Mouse (Mus musculus): Measurements from ENCODE around the gene Agr3. TPM values are rescaled to one million over a fixed set of nuclear protein-coding genes. Genes with fewer than 3 reads are reported as not detected.

Agr3 gene
- not detected in 2 replicates for polyA plus RNA-seq (2015; fragmentation: Nextera tagmentation; extraction: Ambion mirVana)

- WGBS, result 85% methylated on average over 9 of the region's 9 CpGs
- Histone ChIP-seq H3K36me3 (ENCODE audit: control insufficient read depth, insufficient read depth, low read length) (no peaks in the 10 kb centered on the region), H3K4me3 (ENCODE audit: low read depth, low read length) (no peak within 1 kb of the TSS), H3K27ac (ENCODE audit: low read length) (no peak within 1 kb of the TSS), H3K9me3 (replicated peaks; ENCODE audit: control insufficient read depth, low read length, poor library complexity, severe bottlenecking) (no peaks in the 10 kb centered on the region), H3K9ac (ENCODE audit: low read depth, low read length) (no peak within 1 kb of the TSS), H3K4me2 (ENCODE audit: low read length) (no peak within 1 kb of the TSS), H3K27me3 (ENCODE audit: control insufficient read depth, insufficient read depth, low read depth, low read length) (no peaks in the 10 kb centered on the region), H3K4me1 (ENCODE audit: control insufficient read depth, insufficient read depth, low read length) (no peaks in the 10 kb centered on the region)
- no peak for ATAC-seq
These were observed at the start of gene Agr3 for GRCm38 (mm10) chr12:35925402-35925801. Gene Agr3 (plus strand): TSS chr12:35925620.

GRCm38 (mm10) chr12:35884892-35885558 lies 40.4 kb upstream of the Agr3 start:
- no peaks in the 10 kb centered on the region for H3K9me3 ChIP-seq (replicated peaks; ENCODE audit: control insufficient read depth, low read length, poor library complexity, severe bottlenecking)
- no peaks in the 10 kb centered on the region for H3K4me1 ChIP-seq (ENCODE audit: control insufficient read depth, insufficient read depth, low read length)
- no peaks in the 10 kb centered on the region for H3K27me3 ChIP-seq (ENCODE audit: control insufficient read depth, insufficient read depth, low read depth, low read length)
- ATAC-seq, result no peak
- no peak overlapping the region for H3K4me3 ChIP-seq (ENCODE audit: low read depth, low read length)
- H3K9ac ChIP-seq (ENCODE audit: low read depth, low read length), result no peak overlapping the region
- H3K4me2 ChIP-seq (ENCODE audit: low read length), result no peak overlapping the region
- no peaks in the 10 kb centered on the region for H3K36me3 ChIP-seq (ENCODE audit: control insufficient read depth, insufficient read depth, low read length)
- 60% methylated on average over 9 of the region's 9 CpGs for WGBS
- no peak overlapping the region for H3K27ac ChIP-seq (ENCODE audit: low read length)

- Histone ChIP-seq H3K4me2 (ENCODE audit: low read length) (no peak overlapping the region), H3K4me1 (ENCODE audit: control insufficient read depth, insufficient read depth, low read length) (peaks cover 2% of the 10 kb centered on the region; the same call in 1 of the 2 replicates), H3K9ac (ENCODE audit: low read depth, low read length) (no peak overlapping the region), H3K27me3 (ENCODE audit: control insufficient read depth, insufficient read depth, low read depth, low read length) (no peaks in the 10 kb centered on the region), H3K4me3 (ENCODE audit: low read depth, low read length) (no peak overlapping the region), H3K36me3 (ENCODE audit: control insufficient read depth, insufficient read depth, low read length) (no peaks in the 10 kb centered on the region), H3K9me3 (replicated peaks; ENCODE audit: control insufficient read depth, low read length, poor library complexity, severe bottlenecking) (no peaks in the 10 kb centered on the region), H3K27ac (ENCODE audit: low read length) (no peak overlapping the region)
- WGBS, result 74% methylated on average over 2 of the region's 2 CpGs
- no peak for ATAC-seq
These were observed 36.0 kb upstream of the Agr3 start for GRCm38 (mm10) chr12:35889383-35889782.

- 80% methylated on average over 2 of the region's 2 CpGs for WGBS
These were observed 34.7 kb upstream of the Agr3 start for GRCm38 (mm10) chr12:35890756-35891155.

GRCm38 (mm10) chr12:35894304-35894900 lies 31.0 kb upstream of the Agr3 start:
- H3K9me3 ChIP-seq (replicated peaks; ENCODE audit: control insufficient read depth, low read length, poor library complexity, severe bottlenecking), result no peaks in the 10 kb centered on the region
- no peaks in the 10 kb centered on the region for H3K36me3 ChIP-seq (ENCODE audit: control insufficient read depth, insufficient read depth, low read length)
- no peaks in the 10 kb centered on the region for H3K27me3 ChIP-seq (ENCODE audit: control insufficient read depth, insufficient read depth, low read depth, low read length)
- ATAC-seq, result no peak
- 13% methylated on average over 6 of the region's 6 CpGs for WGBS
- no peak overlapping the region for H3K9ac ChIP-seq (ENCODE audit: low read depth, low read length)
- H3K4me2 ChIP-seq (ENCODE audit: low read length), result no peak overlapping the region
- no peak overlapping the region for H3K27ac ChIP-seq (ENCODE audit: low read length)
- peaks cover 13% of the 10 kb centered on the region; the same call in 1 of the 2 replicates for H3K4me1 ChIP-seq (ENCODE audit: control insufficient read depth, insufficient read depth, low read length)
- no peak overlapping the region for H3K4me3 ChIP-seq (ENCODE audit: low read depth, low read length)

More at GRCm38 (mm10) chr12:35890756-35891155, 34.7 kb upstream of the Agr3 start:
- Histone ChIP-seq H3K4me1 (ENCODE audit: control insufficient read depth, insufficient read depth, low read length) (peaks cover 3% of the 10 kb centered on the region; the same call in 1 of the 2 replicates), H3K27ac (ENCODE audit: low read length) (no peak overlapping the region), H3K4me3 (ENCODE audit: low read depth, low read length) (no peak overlapping the region), H3K9ac (ENCODE audit: low read depth, low read length) (no peak overlapping the region), H3K27me3 (ENCODE audit: control insufficient read depth, insufficient read depth, low read depth, low read length) (no peaks in the 10 kb centered on the region), H3K9me3 (replicated peaks; ENCODE audit: control insufficient read depth, low read length, poor library complexity, severe bottlenecking) (no peaks in the 10 kb centered on the region), H3K4me2 (ENCODE audit: low read length) (no peak overlapping the region), H3K36me3 (ENCODE audit: control insufficient read depth, insufficient read depth, low read length) (no peaks in the 10 kb centered on the region)
- ATAC-seq, result no peak

- H3K4me1 ChIP-seq (ENCODE audit: control insufficient read depth, insufficient read depth, low read length), result peaks cover 13% of the 10 kb centered on the region; the same call in 1 of the 2 replicates
- no peaks in the 10 kb centered on the region for H3K9me3 ChIP-seq (replicated peaks; ENCODE audit: control insufficient read depth, low read length, poor library complexity, severe bottlenecking)
- H3K27ac ChIP-seq (ENCODE audit: low read length), result peak overlapping the region; percentile 74
- peak overlapping the region; percentile 57 for H3K4me2 ChIP-seq (ENCODE audit: low read length)
- H3K4me3 ChIP-seq (ENCODE audit: low read depth, low read length), result peak overlapping the region; percentile 41
- no peaks in the 10 kb centered on the region for H3K36me3 ChIP-seq (ENCODE audit: control insufficient read depth, insufficient read depth, low read length)
- 11% methylated on average over 20 of the region's 20 CpGs for whole genome bisulfite sequencing
- H3K27me3 ChIP-seq (ENCODE audit: control insufficient read depth, insufficient read depth, low read depth, low read length), result no peaks in the 10 kb centered on the region
- peak overlapping the region; percentile 68 for H3K9ac ChIP-seq (ENCODE audit: low read depth, low read length)
- ATAC-seq, result peak; percentile 47
These were observed 29.3 kb upstream of the Agr3 start for GRCm38 (mm10) chr12:35895875-35896763.

GRCm38 (mm10) chr12:35896764-35897282 lies 28.6 kb upstream of the Agr3 start:
- WGBS, result 0% methylated on average over 4 of the region's 4 CpGs

GRCm38 (mm10) chr12:35910632-35911031 lies 14.8 kb upstream of the Agr3 start:
- 82% methylated on average over 1 of the region's 1 CpGs for WGBS
- no peaks in the 10 kb centered on the region for H3K36me3 ChIP-seq (ENCODE audit: control insufficient read depth, insufficient read depth, low read length)
- no peaks in the 10 kb centered on the region for H3K9me3 ChIP-seq (replicated peaks; ENCODE audit: control insufficient read depth, low read length, poor library complexity, severe bottlenecking)
- H3K27me3 ChIP-seq (ENCODE audit: control insufficient read depth, insufficient read depth, low read depth, low read length), result no peaks in the 10 kb centered on the region
- no peak overlapping the region for H3K27ac ChIP-seq (ENCODE audit: low read length)
- H3K9ac ChIP-seq (ENCODE audit: low read depth, low read length), result no peak overlapping the region
- no peak overlapping the region for H3K4me3 ChIP-seq (ENCODE audit: low read depth, low read length)
- no peak overlapping the region for H3K4me2 ChIP-seq (ENCODE audit: low read length)
- H3K4me1 ChIP-seq (ENCODE audit: control insufficient read depth, insufficient read depth, low read length), result no peaks in the 10 kb centered on the region
- no peak for ATAC-seq

More at GRCm38 (mm10) chr12:35896764-35897282, 28.6 kb upstream of the Agr3 start:
- Histone ChIP-seq H3K27me3 (ENCODE audit: control insufficient read depth, insufficient read depth, low read depth, low read length) (no peaks in the 10 kb centered on the region), H3K9me3 (replicated peaks; ENCODE audit: control insufficient read depth, low read length, poor library complexity, severe bottlenecking) (no peaks in the 10 kb centered on the region), H3K4me3 (ENCODE audit: low read depth, low read length) (peak overlapping the region; percentile 41), H3K4me2 (ENCODE audit: low read length) (peak overlapping the region; percentile 57), H3K4me1 (ENCODE audit: control insufficient read depth, insufficient read depth, low read length) (peaks cover 13% of the 10 kb centered on the region; the same call in 1 of the 2 replicates), H3K9ac (ENCODE audit: low read depth, low read length) (peak overlapping the region; percentile 68), H3K27ac (ENCODE audit: low read length) (peak overlapping the region; percentile 74), H3K36me3 (ENCODE audit: control insufficient read depth, insufficient read depth, low read length) (no peaks in the 10 kb centered on the region)
- ATAC-seq, result peak; percentile 79
